Mouse (Mus musculus) adrenal gland (tissue): Measurements from ENCODE around the gene Wfdc16.
"Not testable (repeated sequence)": the region's sequence is repeated elsewhere in the genome, so short reads cannot be mapped to it uniquely, and the experiment has no call there.

Experiments used
- intact Hi-C: fragments of 180-260 bp; cut with DNase I; formaldehyde crosslinking; loops from one replicate; pipeline ENCODE4 v1.15.1; 2025
- long read RNA-seq, 2 experiments: library from polyadenylated mRNA; unstranded; transcript quantifications; one replicate each; pipeline ENCODE4 v2.0.0; 2020; ENCODE audit warnings: borderline replicate concordance in 1 of 2; ENCODE audit not compliant: insufficient replicate concordance in 1 of 2

The Wfdc16 gene
- long read RNA-seq, experiment 1: 0 reads
- long read RNA-seq, experiment 2: 0 reads

DNA sequence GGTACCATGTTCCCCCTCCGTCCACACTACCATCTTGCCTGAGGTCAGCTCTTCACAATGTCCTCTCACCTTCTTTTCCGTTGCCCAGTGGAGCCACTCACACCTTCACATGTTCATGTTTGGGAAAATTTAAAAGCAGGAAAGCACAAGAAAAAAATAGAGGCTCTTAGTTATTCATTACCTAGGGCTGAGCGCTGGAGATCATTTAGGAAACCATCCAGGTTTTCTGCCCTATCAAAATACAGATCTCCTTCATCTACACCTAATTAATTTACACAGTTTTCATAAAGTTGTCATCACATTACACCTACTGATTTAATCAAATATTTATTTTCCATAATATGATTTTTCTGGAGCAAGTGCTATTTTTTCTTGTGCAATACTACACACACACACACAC lies at the start of gene Wfdc16:
Gene Wfdc16, minus strand, starts transcription at position 101 of the 400 bp plus-strand sequence.
- intact Hi-C loops: no loop called here

DNA sequence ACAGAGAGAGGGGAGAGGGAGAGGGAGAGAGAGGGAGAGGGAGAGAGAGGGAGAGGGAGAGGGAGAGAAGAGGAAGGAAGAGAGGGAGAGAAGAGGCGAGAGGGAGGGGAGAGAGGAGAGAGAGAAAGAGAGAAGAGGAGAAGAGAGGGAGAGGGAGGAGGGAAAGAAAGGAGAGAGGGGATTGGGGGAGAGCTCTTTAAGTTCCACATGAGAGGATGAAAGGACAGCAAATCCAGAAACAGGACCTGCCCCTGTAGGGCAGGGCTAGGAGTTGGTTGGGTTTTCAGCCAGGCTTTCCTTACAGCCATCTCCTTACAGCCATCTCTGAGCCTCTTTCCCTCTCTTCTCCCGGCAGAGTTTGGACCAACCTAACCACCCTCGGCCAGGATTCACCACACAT lies 46.2 kb upstream of the Wfdc16 start, which contains the start of gene Wfdc13:
Gene Wfdc13, plus strand, starts transcription at position 301 of the 400 bp plus-strand sequence.
- intact Hi-C loops: no loop called here

DNA sequence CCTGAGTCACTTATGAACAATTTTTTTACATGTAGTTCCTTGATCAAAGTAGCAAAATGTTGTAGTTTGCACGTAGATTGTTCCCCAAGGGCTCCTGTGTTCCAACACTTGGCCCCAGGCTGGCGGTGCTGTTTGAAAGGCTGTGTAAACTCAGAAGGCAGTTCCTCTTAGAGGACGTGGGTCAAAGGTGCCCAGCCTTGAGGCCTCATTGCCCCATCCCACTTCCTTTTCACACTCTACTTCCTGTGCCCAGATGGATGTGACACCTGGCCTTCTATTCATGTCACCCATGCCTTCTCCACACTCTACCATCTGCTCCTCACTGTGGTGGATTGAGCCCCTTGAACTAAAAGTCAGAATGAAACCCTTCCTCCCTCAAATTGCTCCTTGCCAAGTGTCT lies 41.3 kb upstream of the Wfdc16 start:
- intact Hi-C loops: loop anchor here (5.0 kb wide), 1 partner anchor 47 kb away; no protein-coding TSS in a partner anchor

DNA sequence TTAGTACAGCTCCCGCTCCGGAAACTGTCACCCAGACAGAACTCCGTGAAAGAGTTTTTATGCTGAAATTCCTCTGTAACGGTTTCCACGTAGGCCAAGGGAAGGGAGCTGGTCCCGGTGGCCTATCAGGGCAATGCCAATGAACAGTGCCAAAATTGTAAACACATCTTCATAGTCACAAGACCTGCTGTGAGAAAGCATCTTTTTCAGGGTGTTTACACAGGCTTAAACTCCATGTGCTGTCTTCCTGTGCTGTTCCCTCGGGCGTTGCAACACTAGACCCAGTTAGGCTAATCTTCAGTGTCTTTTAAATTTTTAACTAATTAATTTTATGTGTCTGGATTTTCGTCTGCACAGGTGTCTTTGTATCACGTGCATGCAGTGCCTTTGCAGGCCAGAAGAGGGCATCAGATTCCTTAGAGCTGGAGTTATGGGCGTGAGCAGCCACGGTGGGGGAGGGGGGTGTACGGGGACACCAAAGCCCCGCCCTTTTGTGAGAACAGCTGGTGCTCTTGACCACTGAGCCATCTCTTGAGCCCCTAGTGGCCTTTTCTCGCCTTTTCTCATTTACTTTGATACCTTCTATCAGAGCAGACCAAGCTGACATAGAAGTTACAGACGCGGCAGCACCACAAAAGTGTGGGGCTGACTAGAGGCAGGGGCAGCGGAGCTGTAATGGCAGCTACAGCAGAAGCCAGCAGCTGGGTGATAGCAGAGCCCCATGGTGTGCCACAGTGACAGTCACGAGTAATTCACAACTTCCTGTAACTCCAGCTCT lies 40.4 kb upstream of the Wfdc16 start:
- intact Hi-C loops: loop anchor here (5.0 kb wide), 1 partner anchor 48 kb away; no protein-coding TSS in a partner anchor

DNA sequence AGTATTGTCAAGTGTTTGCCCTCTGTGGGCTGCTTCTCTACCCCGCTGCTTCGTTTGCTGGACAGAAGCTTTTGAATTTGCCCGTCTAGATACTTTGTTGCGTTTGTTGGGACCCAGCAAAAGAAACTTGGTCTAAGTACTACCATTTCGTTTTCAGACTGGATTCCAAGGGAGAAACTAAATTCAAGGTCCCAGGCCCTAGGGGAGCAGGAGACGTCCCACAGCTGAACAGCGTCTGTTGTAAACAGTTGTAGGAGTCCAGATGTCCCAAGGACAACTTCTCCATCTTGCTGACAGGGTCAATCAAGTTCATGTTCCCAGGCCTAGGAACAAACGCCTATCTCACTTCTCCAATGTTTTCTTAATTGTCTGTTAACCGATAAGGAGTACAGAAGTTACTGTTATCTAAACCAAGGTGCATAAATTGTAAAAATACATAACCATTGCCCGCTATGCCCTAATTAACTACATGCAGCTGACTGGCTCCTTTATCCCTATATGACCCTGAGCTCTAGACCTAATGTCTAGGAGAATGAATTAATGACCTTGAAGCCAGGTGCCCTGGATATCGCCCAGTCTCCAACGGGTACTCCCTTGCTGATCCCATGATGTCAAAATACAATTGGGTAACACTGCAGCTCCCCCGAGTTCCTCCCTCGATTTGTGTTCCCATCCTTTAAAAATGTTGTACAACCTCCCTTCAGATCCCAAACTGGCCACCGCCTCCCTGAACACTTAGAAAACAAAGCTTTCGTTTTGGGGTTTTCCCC lies 38.5 kb upstream of the Wfdc16 start:
- intact Hi-C loops: loop anchor here (5.0 kb wide), 1 partner anchor 50 kb away; no protein-coding TSS in a partner anchor

DNA sequence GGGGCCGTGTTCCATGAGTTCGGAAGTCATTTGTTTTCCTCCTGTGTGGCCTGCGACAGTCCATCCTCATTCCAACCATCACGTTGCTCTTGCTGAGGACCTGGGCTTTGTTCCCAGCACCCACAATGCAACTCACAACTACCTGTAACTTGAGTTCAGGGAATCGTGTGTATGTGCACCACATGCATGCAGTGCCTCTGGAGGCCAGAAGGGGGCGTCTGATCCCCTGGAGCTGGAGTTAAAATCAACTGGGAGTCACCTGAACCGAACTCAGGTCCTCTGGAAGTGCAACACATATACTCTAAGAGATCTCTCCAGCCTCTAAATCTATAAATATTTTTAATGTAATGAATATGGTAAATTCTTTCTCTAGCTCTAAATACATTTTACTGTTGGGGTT lies 37.5 kb upstream of the Wfdc16 start:
- intact Hi-C loops: loop anchor here (5.0 kb wide), 1 partner anchor 51 kb away; no protein-coding TSS in a partner anchor

DNA sequence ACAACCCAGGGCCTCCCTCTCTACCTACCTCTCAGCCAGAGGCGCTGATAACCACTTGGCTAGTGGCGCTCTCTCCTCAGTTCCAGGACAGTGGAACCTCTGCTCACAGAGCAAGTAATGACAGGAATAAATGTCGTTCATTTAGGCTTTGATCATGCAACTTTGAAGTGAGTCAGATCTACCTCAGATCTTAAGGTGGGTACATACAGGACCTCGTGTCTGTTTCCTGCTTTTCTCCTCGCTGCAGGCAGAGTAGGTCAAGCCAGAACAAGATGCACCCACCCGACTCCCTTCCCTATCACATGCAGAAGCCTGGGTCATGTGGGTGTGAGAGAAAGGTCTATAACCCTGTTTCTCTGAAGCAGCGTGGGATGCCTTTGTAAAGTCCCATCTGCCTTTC lies 35.4 kb upstream of the Wfdc16 start, which contains the start of gene Wfdc11:
Gene Wfdc11, minus strand, starts transcription at position 101 of the 400 bp plus-strand sequence.
- intact Hi-C loops: no loop called here

DNA sequence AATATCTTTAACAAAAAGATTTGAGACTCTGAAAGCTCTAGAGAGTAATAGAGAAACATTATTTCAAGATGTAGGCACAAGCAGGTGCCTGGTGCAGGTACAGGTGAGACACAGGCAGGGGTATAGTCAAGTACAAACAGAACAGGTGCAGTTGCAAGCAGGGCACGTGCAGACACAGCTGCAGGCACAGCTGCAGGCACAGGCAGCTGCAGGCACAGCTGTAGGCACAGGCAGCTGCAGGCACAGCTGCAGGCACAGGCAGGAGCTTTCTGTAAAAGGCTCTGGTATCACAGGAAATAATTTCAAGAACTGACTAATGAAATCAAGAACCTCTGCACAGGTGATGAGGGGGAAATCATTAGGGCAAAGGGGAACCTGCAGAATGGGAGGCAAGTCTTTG lies 32.3 kb upstream of the Wfdc16 start:
- intact Hi-C loops: no loop called here

DNA sequence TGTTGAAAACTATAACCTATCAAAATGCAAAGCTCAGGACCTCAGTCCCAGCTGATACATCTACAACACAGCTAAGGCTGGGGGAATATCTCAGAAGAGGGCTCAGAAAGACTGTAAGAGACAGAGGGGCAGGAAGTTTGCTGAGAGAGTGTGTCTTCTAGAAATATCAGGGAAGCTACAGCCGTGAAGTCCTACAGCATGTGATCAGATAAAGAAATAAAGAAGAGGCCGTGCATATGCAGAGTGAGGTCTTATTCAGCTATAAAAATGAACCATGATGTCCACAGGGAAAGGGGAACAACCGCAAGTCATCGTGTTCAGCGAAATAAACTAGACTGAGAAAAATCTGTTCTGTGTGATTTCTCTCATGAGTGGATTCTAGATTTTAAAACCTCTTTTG lies 31.7 kb upstream of the Wfdc16 start:
- intact Hi-C loops: no loop called here

DNA sequence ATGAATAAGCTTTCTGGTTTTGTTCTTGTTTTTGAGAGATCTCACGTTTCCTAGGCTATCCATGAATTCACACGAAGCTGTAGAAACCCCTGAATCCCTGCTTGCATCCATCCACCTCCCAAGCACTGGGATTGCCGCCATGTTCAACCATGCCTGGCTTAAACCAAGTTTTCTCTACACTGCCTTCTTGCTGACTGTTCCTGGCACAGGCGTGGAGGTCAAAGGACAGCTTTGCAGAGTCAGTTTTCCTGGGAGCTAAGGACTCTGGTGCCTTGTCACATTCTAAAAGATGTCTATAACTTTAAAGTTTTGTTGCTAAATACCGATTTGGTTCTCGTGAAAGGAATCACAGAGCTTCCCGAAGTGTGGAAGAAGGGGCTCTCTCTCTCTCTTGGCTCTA lies 26.3 kb upstream of the Wfdc16 start:
- intact Hi-C loops: no loop called here

DNA sequence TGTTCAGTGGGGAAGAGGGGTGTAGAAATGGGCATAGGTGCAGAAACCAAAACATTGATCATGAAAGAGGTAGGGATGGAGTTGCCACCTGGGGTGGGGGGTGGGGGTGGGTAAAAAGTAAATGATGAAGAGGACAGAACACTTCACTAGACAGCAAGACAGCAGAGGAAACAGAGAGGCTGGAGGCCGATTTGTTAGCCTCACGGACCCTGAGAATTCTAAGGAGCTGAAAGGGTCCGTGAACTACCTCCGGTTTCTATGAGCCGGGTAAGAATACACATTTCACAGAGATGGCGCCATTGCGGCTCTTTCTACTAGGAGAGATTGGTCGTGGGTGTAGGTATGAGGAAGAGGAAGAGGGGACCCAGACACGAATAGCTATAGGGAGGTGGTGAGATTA lies 17.9 kb upstream of the Wfdc16 start, which contains the start of gene Wfdc9:
Gene Wfdc9, minus strand, starts transcription at position 101 of the 400 bp plus-strand sequence.
- intact Hi-C loops: loop anchor here (10.0 kb wide), 1 partner anchor 62 kb away; the partner anchor contains the start of gene Eppin

DNA sequence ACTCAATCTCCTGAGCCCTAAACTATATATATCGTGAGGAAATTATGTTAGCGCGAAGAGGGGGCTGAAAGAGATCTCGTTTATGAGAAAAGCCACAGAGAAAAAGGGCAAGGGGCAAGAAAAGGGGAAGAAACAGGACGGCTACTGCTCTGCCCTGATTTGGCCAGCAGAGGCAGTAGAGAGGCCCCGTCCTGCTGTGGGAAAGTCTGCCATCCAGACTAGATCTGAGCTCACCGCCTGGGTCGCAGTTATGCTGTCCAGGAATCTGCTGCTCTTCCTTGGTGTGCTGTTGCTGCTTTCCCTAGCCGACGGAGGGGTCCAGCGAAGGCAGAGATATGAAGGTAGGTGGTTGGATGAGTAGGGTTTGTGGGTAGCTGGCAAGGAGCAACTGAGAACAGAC lies 17.3 kb upstream of the Wfdc16 start, which contains the start of gene Wfdc10:
Gene Wfdc10, plus strand, starts transcription at position 189 of the 400 bp plus-strand sequence.
- intact Hi-C loops: loop anchor here (10.0 kb wide), 1 partner anchor 61 kb away; the partner anchor contains the start of gene Eppin

DNA sequence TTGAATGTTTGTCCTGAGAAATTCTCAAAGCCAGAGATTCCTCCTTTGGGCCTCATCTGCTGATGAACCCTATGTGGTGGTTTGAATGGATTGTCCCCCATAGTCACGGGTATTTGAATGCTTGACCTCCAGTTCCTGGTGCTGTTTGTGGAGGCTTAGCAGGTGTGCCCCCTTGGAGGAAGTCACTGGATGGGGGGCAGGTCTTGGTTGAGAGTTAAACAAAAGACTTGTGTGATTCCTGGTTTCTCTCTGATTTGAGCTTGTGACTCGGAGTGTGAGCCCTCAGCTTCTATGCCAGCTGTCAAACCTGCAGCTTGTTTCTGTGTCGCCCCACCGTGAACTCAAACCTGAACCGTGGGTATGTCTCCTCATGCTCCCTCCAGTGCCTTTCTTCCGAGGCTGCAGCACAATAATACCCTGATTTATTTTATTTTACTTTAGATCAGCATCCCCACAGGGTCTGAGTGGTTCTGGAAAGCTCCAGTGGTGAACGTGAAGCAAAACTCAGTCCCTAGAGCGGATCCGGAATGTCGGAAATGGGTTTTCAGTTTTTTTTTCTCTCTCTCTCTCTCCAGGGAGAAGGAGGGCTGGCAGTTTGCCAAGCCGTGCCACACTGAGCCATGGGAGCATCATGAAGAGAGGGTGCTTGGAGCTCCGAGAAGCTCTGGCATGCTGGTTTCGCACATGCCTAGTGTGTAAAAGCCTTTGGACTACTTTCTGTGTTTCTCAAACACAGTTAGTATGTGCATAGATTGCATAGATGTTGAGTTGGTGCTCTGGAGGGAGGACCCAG lies 3.5 kb upstream of the Wfdc16 start:
- intact Hi-C loops: no loop called here

DNA sequence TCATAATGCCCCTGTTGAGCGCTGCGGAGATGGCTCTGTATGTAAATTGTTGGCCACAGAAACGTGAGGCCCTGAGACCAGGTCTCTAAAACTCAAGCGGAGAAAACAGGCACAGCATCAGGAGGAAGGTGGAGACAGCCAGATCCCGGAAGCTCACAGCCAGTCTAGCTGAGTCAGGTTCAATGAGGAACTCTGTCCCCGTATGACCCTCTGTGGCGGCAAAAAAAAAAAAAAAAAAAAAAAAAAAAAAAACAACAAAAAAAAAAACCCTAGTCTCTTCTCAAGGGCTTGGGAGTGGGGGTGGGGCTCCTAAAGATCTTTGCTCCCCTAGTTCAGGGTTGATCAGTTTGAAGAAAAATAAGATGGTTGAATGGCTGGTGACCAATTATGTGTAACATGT lies 2.5 kb upstream of the Wfdc16 start:
- intact Hi-C loops: no loop called here

DNA sequence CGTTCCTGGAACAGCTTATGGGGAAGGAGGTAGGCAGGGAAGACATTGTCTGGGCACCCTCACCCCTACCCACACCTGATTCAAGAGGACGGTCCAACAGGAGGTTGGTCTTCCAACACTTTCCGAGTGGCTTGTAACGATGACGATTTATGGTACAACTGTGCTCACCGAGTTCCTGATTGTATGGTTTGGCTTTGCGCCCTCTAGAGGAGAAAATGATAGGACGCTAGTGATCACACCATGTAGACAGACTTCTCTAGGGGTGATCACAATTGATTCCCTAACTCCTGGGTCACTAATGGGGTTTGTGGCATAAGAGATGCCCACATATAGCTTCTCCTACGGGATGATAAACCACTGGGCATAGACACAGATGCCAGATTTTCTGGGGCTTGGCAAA lies 3.3 kb downstream of the Wfdc16 start:
- intact Hi-C loops: no loop called here

DNA sequence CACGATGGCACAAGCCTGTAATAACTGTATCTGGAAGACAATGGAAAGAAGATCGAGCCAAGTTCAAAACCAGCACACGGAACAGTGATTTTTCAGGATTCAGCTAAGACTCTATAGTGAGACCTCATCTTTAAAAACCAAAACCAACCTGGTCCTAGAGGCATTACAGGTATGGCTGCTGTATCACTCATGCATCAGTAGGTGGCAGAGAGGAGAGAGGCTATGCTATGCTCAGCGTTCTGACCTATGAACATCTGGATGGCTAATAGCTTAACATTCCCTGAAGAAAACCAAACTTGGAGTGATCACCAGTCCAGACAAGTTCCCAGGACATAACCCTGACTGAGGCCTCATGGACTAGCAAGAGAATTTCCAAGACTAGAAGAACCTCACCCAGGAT lies 16.8 kb downstream of the Wfdc16 start:
- intact Hi-C loops: no loop called here

DNA sequence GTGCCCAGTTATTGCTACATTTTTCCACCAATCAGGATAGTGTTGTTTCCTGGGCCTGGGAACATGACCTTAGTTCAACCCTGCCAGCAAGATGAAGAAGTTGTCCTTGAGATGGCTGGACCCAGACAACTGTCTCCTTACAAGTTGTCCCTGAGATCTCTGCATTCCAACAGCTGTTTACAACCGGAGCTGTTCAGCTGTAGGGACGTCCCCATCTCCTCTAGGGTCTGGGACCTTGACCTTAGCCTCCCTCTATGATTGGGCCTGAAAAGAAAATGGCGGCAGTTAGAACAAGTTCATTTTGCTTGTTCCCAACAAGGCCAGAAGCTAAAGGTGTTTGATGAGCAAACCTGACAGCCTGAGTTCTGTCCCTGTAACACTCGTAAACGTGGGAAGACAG lies 19.5 kb downstream of the Wfdc16 start:
- intact Hi-C loops: no loop called here

DNA sequence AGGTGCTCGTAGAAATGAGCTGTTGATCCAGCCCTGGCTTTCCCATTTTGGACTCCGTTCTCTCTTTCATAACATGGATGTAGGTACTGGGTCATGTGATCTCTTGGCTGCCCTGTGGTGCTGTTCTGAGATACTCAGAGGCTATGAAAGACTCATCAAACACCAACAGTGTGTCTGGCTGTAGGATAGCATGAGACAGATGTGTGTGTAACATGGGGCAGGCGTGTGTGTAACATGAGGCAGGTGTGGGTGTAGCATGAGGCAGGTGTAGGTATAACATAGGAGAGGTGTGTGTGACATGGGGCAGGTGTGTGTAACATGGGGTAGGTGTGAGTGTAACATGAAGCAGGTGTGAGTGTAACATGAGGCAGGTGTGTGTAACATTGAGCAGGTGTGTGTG lies 23.2 kb downstream of the Wfdc16 start:
- intact Hi-C loops: no loop called here

DNA sequence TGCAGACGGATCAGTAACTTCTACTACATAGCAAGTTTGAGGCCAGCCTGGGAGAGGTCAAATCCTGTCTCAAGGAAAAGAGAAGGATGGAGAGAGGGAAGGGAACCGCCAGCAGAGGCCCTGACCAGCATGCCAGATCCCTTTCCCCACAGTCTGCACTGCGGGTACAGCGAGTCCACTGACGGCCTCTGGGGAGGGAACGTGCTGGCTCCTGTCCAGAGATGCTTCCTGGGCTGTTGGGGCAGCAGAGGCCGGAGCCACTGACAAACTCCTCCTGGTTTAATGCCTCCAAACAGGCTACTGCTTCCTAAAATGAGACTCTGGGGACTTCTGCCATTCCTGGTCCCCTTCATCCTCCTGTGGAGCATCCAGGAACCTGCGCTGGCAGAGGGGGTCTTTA lies 25.1 kb downstream of the Wfdc16 start, which contains the start of the genes Wfdc6b and Wfdc8:
Gene Wfdc6b, plus strand, starts transcription at position 52 of the 400 bp plus-strand sequence.
Gene Wfdc8, minus strand, starts transcription at position 156 of the 400 bp plus-strand sequence.
- intact Hi-C loops: not testable (repeated sequence)

DNA sequence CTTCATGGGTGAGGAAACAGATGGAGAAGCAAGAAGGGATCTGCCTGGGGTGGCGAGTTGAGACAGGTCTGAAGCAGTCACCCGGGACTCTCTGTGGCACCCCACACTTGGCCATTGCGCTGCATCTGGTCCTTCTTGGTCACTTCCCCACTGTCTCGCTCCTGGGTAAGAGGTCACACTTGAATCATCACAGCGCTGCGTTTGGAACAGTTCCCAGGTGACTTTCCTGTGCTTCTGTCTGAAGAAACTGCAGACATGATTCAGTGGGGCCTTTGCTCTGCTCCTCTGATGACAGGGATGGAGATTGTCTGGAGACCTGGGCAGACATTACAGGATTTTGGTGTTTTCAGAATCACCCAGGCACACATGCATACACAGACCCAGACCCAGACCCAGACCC lies 29.8 kb downstream of the Wfdc16 start:
- intact Hi-C loops: no loop called here

DNA sequence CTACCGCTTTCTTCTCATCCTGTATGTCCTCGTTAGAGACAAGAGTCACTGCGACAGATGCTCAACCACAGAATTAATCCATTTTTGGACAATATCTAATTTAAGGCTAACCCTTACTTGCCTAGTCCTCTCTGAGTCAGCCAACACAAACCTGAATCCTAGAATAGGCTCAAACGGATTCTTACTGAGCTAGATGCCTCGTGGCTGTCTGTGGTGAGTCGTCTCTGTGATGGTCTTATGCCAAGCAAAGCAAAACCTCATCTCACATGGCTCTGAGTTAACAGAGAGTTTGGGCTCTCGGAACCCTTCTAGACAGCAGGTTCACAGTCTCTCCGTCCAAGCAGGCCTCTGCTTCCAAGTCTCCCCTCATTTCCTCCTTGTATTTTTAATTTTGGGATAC lies 34.2 kb downstream of the Wfdc16 start:
- intact Hi-C loops: no loop called here
